Mouse (Mus musculus) liver, embryonic 16.5 days (tissue): Measurements from ENCODE around the gene Ddhd1. TPM values are rescaled to one million over a fixed set of nuclear protein-coding genes. Genes with fewer than 3 reads are reported as not detected.

Experiments
- ATAC-seq: fragments of 200-750 bp; cut with Nextera tagmentation; 2 replicates; pipeline ENCODE4 v1.8.0; 2017; ENCODE audit warnings: low read depth, mild to moderate bottlenecking, moderate number of reproducible peaks, moderate library complexity
- H3K27ac ChIP-seq: fragments of 300-500 bp; sonication (generic); 2 replicates; pipeline ENCODE4 v1.5.1; 2014; ENCODE audit warnings: mild to moderate bottlenecking, low read length
- H3K27me3 ChIP-seq: fragments of 300-500 bp; sonication (generic); 2 replicates; pipeline ENCODE4 v1.6.1; 2014; ENCODE audit warnings: low read depth, low read length, mixed read lengths; ENCODE audit not compliant: control insufficient read depth, insufficient read depth
- H3K36me3 ChIP-seq: fragments of 300-500 bp; sonication (generic); 2 replicates; pipeline ENCODE4 v1.6.1; 2014; ENCODE audit warnings: mild to moderate bottlenecking; ENCODE audit not compliant: control insufficient read depth, insufficient read depth
- H3K4me1 ChIP-seq: fragments of 300-500 bp; sonication (generic); 2 replicates; pipeline ENCODE4 v1.6.1; 2014; ENCODE audit warnings: low read depth, low read length, mixed read lengths; ENCODE audit not compliant: control insufficient read depth
- H3K4me2 ChIP-seq: fragments of 300-500 bp; sonication (generic); 2 replicates; pipeline ENCODE4 v1.6.1; 2014; ENCODE audit warnings: low read depth, low read length, mixed read lengths
- H3K4me3 ChIP-seq: fragments of 300-500 bp; sonication (generic); 2 replicates; pipeline ENCODE4 v1.5.1; 2014; ENCODE audit warnings: low read depth, mild to moderate bottlenecking, low read length
- H3K9ac ChIP-seq: fragments of 300-500 bp; sonication (generic); 2 replicates; pipeline ENCODE4 v1.6.1; 2014; ENCODE audit warnings: low read depth, low read length
- H3K9me3 ChIP-seq: fragments of 300-500 bp; sonication (generic); replicated peaks from 2 replicates; pipeline ENCODE4 v1.6.1; 2016; ENCODE audit warnings: low read length; ENCODE audit not compliant: control insufficient read depth
- WGBS: fragments of 180-500 bp; shearing (Covaris S2); extraction: QIAGEN DNeasy Blood & Tissue Kit; methylation state at CpG from one replicate; pipeline ENCODE4 v1.1.7; 2014; ENCODE audit not compliant: insufficient replicate concordance; 5-methylcytosine and 5-hydroxymethylcytosine counted together
- polyA plus RNA-seq: library from polyadenylated mRNA; unstranded; fragments of >200 nt; fragmentation: Nextera tagmentation; extraction: Ambion mirVana; gene quantifications from 2 replicates; pipeline ENCODE4 v1.2.1, GENCODE M21; 2015

The Ddhd1 gene
- 5.5 and 6.6 TPM in 2 replicates for polyA plus RNA-seq

DNA sequence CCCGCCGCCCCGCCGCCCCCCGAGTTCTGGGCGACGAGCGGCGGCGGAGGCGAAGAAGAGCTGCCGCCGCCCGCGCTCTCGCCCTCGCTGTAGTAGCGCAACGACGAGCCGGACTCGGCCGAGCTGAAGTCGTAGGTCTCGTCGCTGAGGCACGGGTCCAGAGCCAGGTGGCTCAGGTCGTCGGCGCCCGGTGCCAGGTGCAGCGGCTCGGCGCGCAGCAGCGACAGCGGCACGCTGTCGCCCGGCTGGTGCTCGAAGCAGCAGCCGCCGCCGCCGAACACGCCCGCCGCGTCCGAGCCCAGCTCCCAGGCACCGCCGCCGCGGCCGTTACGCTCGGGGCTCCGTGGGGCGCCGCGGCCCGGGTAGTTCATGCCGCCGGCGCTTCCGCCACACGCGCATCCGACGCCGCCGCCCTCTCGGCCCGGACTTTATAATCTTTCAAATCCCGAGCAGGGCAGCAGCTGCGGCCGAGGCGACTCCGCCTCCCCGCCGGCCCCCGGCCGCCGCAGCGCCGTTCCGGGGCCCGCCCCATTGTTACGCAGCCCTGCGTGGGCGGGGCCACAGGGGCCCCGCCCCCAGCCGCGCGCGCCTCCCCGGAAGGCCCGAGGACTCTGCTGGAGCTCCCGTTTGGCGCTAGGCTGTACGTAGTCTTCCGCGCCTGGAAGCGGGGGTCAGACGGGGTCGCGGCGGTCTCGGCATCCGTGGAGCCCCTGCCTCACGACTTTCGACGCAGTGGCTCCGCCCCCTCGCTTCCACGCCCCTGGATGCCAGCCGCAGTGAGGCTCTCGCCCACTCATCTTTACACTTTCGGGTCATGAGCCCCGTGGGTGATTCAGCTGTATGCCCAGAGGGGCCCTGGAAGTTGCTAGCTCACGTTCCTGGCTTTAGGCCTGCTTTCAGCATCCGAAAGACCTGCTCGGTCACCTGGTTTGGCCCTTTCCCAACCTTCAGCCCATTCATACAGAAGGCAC is at the start of gene Ddhd1:
TSS of gene Ddhd1 (minus strand) at position 503 of the 971 bp plus-strand sequence.
- WGBS = under 1% methylated on average over 112 of the region's 123 CpGs
- H3K4me3 ChIP-seq = peak within 1 kb of the TSS; percentile 82
- H3K27me3 ChIP-seq = no peaks in the 10 kb centered on the region
- H3K9ac ChIP-seq = peak within 1 kb of the TSS; percentile 97
- peak within 1 kb of the TSS; percentile 84 for H3K4me2 ChIP-seq
- peak within 1 kb of the TSS; percentile 95 for H3K27ac ChIP-seq
- peaks cover 46% of the 10 kb centered on the region for H3K4me1 ChIP-seq
- no peaks in the 10 kb centered on the region for H3K36me3 ChIP-seq
- H3K9me3 ChIP-seq = no peaks in the 10 kb centered on the region
- peak; percentile 86 for ATAC-seq

DNA sequence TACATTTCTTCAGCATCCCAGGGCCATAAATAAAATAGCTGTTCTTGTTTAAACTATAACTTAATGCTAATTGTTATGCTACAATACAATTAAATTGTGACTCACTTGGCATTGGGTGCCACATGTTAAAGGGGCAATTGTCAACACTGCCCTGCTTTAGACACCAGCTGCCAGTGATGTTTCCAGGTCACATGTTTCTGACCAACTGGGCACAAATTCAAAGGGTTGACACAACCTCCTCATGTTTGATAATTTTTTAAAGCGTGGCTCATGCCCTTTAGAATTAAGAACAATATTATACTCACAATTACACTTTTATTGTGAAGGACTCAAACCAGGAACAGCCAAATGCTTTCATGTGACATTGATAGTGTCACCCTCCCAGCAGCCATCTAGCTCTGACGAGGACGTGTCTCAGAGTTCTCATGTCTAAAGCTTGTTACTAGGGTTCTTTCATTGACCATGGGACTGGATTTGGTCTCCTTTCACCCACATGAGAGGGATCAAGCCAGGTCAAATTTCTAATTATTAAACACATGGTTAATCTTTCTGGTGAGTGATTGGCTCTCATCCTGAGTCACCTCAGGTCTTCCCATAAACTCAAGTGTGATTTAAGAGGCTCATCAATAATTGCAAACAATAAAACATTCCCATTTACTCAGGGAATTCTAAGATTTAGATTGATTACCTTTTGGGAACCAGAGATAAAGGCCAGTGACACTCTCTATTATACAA is 49.4 kb upstream of the Ddhd1 start:
- H3K4me2 ChIP-seq = no peak overlapping the region
- H3K4me1 ChIP-seq = no peaks in the 10 kb centered on the region
- 65% methylated on average over 3 of the region's 3 CpGs for WGBS
- H3K27ac ChIP-seq = no peak overlapping the region
- no peaks in the 10 kb centered on the region for H3K36me3 ChIP-seq
- H3K9me3 ChIP-seq = no peaks in the 10 kb centered on the region
- H3K4me3 ChIP-seq = no peak overlapping the region
- ATAC-seq = no peak
- no peak overlapping the region for H3K9ac ChIP-seq
- H3K27me3 ChIP-seq = no peaks in the 10 kb centered on the region

DNA sequence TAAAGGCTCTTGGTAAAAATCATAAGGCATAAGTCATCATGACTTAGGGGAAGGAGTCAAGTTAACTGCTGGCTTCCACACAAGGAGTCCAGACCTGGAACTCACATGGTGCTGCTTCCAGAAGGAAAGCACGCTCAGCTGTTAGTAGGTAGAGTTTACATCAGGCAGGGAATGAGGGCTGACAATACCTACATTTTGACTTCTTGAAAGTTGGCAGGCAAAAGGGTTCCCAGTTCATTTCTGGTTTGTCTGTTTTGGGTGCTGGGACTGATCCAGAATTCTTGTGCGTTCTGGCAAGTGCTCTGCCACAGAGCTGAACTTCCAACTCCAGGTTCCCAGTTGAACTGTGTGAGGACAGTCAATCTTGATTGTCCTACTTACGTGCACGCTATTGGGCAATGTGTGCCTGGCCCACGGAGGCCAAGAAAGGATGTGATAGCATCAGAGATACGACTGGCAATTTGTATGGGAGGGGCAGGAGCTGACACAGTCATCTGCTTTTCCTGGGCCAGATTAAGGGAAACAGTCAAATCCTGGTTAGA is 42.2 kb upstream of the Ddhd1 start:
- no peak overlapping the region for H3K4me3 ChIP-seq
- no peaks in the 10 kb centered on the region for H3K36me3 ChIP-seq
- 42% methylated on average over 6 of the region's 6 CpGs for WGBS
- no peak overlapping the region for H3K4me2 ChIP-seq
- no peaks in the 10 kb centered on the region for H3K4me1 ChIP-seq
- no peak for ATAC-seq
- H3K27me3 ChIP-seq = no peaks in the 10 kb centered on the region
- no peak overlapping the region for H3K9ac ChIP-seq
- H3K9me3 ChIP-seq = no peaks in the 10 kb centered on the region
- H3K27ac ChIP-seq = no peak overlapping the region

DNA sequence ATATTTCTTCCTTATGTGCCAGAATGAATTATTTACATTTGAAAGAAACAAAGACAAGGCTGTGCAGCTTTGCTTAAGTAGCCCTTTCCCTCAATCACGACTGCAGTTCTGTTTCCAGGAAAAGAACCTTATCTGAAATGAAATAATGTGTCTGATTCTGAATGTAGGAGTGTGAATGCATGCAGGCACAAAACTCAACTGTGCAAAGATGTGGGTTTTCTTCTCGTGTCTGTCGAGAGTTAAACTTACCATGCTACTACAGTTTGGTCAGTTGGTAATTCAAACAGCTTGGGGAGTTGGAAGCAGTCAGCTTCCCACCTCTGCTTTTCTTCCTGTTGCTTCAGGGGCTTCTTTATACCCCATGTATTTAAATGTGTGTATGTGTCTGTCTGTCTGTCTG is 40.9 kb upstream of the Ddhd1 start:
- H3K4me2 ChIP-seq = no peak overlapping the region
- H3K9ac ChIP-seq = no peak overlapping the region
- H3K9me3 ChIP-seq = no peaks in the 10 kb centered on the region
- H3K4me3 ChIP-seq = no peak overlapping the region
- H3K36me3 ChIP-seq = no peaks in the 10 kb centered on the region
- no peaks in the 10 kb centered on the region for H3K4me1 ChIP-seq
- H3K27ac ChIP-seq = no peak overlapping the region
- 30% methylated on average over 3 of the region's 3 CpGs for WGBS
- no peaks in the 10 kb centered on the region for H3K27me3 ChIP-seq
- no peak for ATAC-seq

DNA sequence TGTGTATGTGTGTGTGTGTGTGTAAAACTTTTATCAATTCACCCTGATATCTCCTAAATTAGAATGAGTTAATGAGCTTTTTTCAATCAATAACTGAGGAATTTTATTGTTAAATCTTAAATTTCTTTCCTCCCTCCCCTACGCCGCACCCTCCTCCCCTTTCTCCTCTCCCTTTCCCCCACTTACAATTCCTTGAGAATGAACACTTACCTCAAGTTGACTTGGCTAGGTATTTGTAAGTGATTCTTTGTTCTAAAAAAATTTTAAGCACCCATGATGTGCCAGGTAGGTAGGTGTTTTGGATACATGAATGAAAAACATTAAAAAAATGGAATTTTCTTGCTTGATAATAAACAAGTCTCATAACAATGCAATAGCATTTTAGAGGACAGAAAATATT is 38.2 kb upstream of the Ddhd1 start:
- Histone ChIP-seq H3K36me3 (no peaks in the 10 kb centered on the region), H3K4me3 (no peak overlapping the region), H3K4me2 (no peak overlapping the region), H3K27me3 (no peaks in the 10 kb centered on the region), H3K4me1 (no peaks in the 10 kb centered on the region), H3K27ac (no peak overlapping the region), H3K9me3 (no peaks in the 10 kb centered on the region), H3K9ac (no peak overlapping the region)
- WGBS = 74% methylated on average over 2 of the region's 2 CpGs
- ATAC-seq = no peak

DNA sequence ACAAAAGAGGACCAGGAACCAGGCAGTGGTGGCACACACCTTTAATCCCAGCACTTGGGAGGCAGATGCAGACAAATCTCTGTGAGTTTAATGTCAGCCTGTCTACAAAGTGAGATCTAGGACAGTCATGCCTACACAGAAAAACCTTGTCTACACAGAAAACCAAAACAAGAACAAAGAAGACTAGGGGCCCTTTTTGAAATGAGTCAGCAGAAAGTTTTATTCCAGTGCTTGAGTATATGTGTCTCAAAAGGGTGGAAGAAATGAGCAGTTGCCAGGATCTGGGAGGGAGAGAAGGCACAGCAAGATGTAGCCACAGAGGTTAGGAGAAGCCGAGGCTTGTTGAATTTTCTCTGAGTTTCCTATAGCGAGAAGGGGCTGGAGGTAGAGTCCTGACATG is 35.9 kb upstream of the Ddhd1 start:
- no peaks in the 10 kb centered on the region for H3K9me3 ChIP-seq

DNA sequence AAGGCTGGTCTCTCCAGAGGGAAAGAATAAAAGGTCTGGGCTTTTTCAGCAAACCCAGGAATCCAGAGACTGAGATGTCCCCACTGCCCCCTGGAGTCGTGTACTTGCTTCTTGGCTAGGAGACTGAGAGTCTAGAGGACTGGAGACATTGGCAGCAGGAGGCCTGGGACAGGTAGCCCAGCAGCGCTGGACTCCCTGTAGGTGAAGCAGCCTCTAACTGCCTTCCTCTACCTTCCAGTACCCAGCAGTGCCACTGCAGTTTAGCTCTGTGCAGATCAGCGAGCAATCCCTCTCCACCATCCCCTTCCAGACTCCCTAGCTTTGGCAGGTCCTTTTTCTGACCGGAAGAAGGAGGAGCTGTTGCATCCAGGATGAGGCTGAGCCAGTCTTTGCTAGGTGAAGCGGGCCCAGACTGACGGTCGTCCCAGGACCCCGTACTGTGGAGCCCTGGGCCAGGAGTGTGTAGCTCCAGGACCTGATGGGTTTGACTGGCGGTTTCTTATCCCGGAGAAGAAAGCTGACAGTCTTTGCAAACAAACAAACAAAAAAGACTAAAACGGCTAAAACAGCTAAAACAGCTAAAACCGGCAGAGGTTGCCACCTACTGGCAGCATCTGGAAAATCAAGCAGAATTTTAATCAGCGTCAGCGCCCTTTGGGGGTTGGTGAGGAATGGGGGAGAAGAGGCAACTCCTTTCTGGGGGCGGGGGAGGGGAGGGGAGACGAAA is 32.7 kb upstream of the Ddhd1 start:
- Histone ChIP-seq H3K9ac (no peak overlapping the region), H3K27me3 (no peaks in the 10 kb centered on the region), H3K27ac (no peak overlapping the region), H3K4me1 (no peaks in the 10 kb centered on the region; the same call in 1 of the 2 replicates), H3K36me3 (no peaks in the 10 kb centered on the region), H3K4me2 (peak overlapping the region; percentile 59), H3K9me3 (no peaks in the 10 kb centered on the region), H3K4me3 (peak overlapping the region; percentile 57)
- ATAC-seq = peak; percentile 43; the same call in 1 of the 2 replicates
- 2% methylated on average over 16 of the region's 16 CpGs for WGBS

More for the DNA sequence above, 35.9 kb upstream of the Ddhd1 start:
- H3K4me2 ChIP-seq = no peak overlapping the region
- H3K4me3 ChIP-seq = no peak overlapping the region
- WGBS = 68% methylated on average over 2 of the region's 2 CpGs
- no peak for ATAC-seq
- H3K27me3 ChIP-seq = no peaks in the 10 kb centered on the region
- no peaks in the 10 kb centered on the region for H3K36me3 ChIP-seq
- no peak overlapping the region for H3K27ac ChIP-seq
- H3K4me1 ChIP-seq = no peaks in the 10 kb centered on the region; the same call in 1 of the 2 replicates
- no peak overlapping the region for H3K9ac ChIP-seq

DNA sequence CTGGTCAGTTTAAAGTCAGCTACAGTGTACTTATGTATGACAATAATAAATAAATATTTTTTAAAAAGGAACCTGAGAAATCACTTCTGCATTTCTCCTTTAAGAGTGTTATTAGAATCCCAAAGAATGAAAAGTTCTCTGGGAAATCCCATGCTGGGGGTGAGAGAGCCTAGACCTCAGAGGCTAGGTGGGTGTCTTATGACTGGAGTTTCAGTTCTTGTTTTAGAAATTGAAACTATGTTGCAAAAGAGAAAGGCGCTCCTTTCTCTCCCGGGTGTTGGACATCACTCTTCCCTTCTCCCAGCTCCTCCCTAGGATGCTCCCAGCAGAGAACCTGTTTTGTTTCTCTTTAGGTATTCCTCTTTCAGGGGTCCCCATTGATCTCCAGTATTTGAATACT is 27.4 kb upstream of the Ddhd1 start:
- no peaks in the 10 kb centered on the region for H3K27me3 ChIP-seq
- H3K36me3 ChIP-seq = no peaks in the 10 kb centered on the region
- no peak overlapping the region for H3K9ac ChIP-seq
- no peak overlapping the region for H3K4me2 ChIP-seq
- H3K4me1 ChIP-seq = no peaks in the 10 kb centered on the region
- ATAC-seq = no peak
- H3K27ac ChIP-seq = no peak overlapping the region
- H3K9me3 ChIP-seq = no peaks in the 10 kb centered on the region
- no peak overlapping the region for H3K4me3 ChIP-seq
- WGBS = 62% methylated on average over 2 of the region's 2 CpGs
